Mouse (Mus musculus) Patski (cell line): ENCODE measurements around the gene Smarcd1. TPM values are rescaled to one million over a fixed set of nuclear protein-coding genes. Genes with fewer than 3 reads are reported as not detected.

Experiments used
- ATAC-seq: fragments of 100-300 bp; one replicate; pipeline ENCODE4 v1.8.0; 2021
- CTCF ChIA-PET: fragments of 350-600 bp; sonication (Branson Sonifier 250); formaldehyde crosslinking; loops from one replicate; lab custom pipeline; 2022; ENCODE audit warnings: inconsistent platforms; lab: Charles Lee
- POLR2A ChIA-PET: fragments of 350-600 bp; sonication (Branson Sonifier 250); formaldehyde crosslinking; loops from one replicate; lab custom pipeline; 2022; ENCODE audit warnings: antibody characterized with exemption, inconsistent platforms; lab: Charles Lee
- DNase-seq: peaks from one replicate; pipeline ENCODE4 v3.0.0-alpha.2; 2011; ENCODE audit warnings: low read depth, low spot score
- H3K27me3 ChIP-seq: fragments of 371-371 bp; one replicate; pipeline ENCODE4 v1.5.1; 2021
- CTCF ChIP-seq: fragments of 100-300 bp; IDR thresholded peaks from one replicate; pipeline ENCODE4 v1.5.1; 2021
- in situ Hi-C: fragments of 300-500 bp; cut with MboI; formaldehyde crosslinking; loops from 3 replicates; pipeline ENCODE4 v1.11.1; 2018; ENCODE audit warnings: low pct_unique_long_range_greater_than_20kb, mixed read lengths
- polyA plus RNA-seq: library from polyadenylated mRNA; unstranded; gene quantifications from one replicate; pipeline ENCODE4 v1.2.3, GENCODE M21; 2021

Smarcd1 gene
- polyA plus RNA-seq, 1 experiment from 2014 or later: 46.8 TPM

GRCm38 (mm10) chr15:99703104-99703503, 1.2 kb downstream of the Smarcd1 start:
- TF ChIP-seq CTCF: no peak
- H3K27me3 ChIP-seq: no peaks in the 10 kb centered on the region
- DNase-seq: no peak
- ChIA-PET CTCF (interaction anchor here (0.9 to 1.1 kb wide), 2 partner anchors 8 to 21 kb away, joined by 3 read pairs; no protein-coding TSS in a partner anchor), POLR2A (interaction anchor here (1.1 kb wide), 1 partner anchor 39 kb away, joined by 3 read pairs; no protein-coding TSS in a partner anchor)
- no peak for ATAC-seq
- in situ Hi-C loops: no loop called here

- ATAC-seq: no peak
- in situ Hi-C loops: no loop called here
Observed at GRCm38 (mm10) chr15:99703676-99704040, 1.7 kb downstream of the Smarcd1 start.

GRCm38 (mm10) chr15:99704041-99704681, 2.2 kb downstream of the Smarcd1 start:
- TF ChIP-seq CTCF: no peak
- no peaks in the 10 kb centered on the region for H3K27me3 ChIP-seq
- ChIA-PET CTCF (interaction anchor here (1.2 to 1.3 kb wide), 3 partner anchors 11 to 22 kb away, joined by 3 to 4 read pairs (median 3); partner anchors contain the start of gene Cox14), POLR2A (interaction anchor here (1.1 kb wide), 1 partner anchor 35 kb away, joined by 3 read pairs; no protein-coding TSS in a partner anchor)
- no peak for ATAC-seq
- no peak for DNase-seq
- in situ Hi-C loops: no loop called here

More at GRCm38 (mm10) chr15:99703676-99704040, 1.7 kb downstream of the Smarcd1 start:
- TF ChIP-seq CTCF: no peak
- no peak for DNase-seq
- ChIA-PET POLR2A (interaction anchor here (1.1 kb wide), 1 partner anchor 36 kb away, joined by 3 read pairs; no protein-coding TSS in a partner anchor), CTCF (interaction anchor here (1.2 to 1.3 kb wide), 2 partner anchors 20 to 22 kb away, joined by 3 to 4 read pairs; partner anchors contain the start of gene Cox14)
- no peaks in the 10 kb centered on the region for H3K27me3 ChIP-seq

- DNase-seq (no peak), ATAC-seq (no peak)
- no peaks in the 10 kb centered on the region for H3K27me3 ChIP-seq
- in situ Hi-C loops: no loop called here
- CTCF ChIA-PET: interaction anchor here (1.2 to 1.3 kb wide), 3 partner anchors 10 to 21 kb away, joined by 3 to 4 read pairs (median 3); partner anchors contain the start of gene Cox14
- TF ChIP-seq CTCF: no peak
- POLR2A ChIA-PET: interaction anchor here (1.1 kb wide), 1 partner anchor 34 kb away, joined by 3 read pairs; no protein-coding TSS in a partner anchor
Observed at GRCm38 (mm10) chr15:99704881-99705280, 3.0 kb downstream of the Smarcd1 start.

- CTCF ChIA-PET: interaction anchor here (0.8 to 2.7 kb wide), 10 partner anchors 10 to 199 kb away, joined by 3 to 22 read pairs (median 3); partner anchors contain the start of gene Cox14
- DNase-seq (peak; percentile 24), ATAC-seq (peak; percentile 46)
- H3K27me3 ChIP-seq: no peaks in the 10 kb centered on the region
- POLR2A ChIA-PET: no interaction called here
- in situ Hi-C loops: no loop called here
- TF ChIP-seq CTCF: no peak
Observed at GRCm38 (mm10) chr15:99705440-99706048, 3.6 kb downstream of the Smarcd1 start, which contains the start of gene Gm17349. Gene Gm17349 (minus strand): TSS chr15:99705490.

- in situ Hi-C loops: no loop called here
- ChIA-PET POLR2A (no interaction called here), CTCF (interaction anchor here (0.9 to 2.3 kb wide), 2 partner anchors 17 to 68 kb away, joined by 4 to 5 read pairs; partner anchors contain the start of gene Cox14)
- TF ChIP-seq CTCF: no peak
- DNase-seq (no peak), ATAC-seq (no peak)
- H3K27me3 ChIP-seq: no peaks in the 10 kb centered on the region
Observed at GRCm38 (mm10) chr15:99708176-99708575, 6.2 kb downstream of the Smarcd1 start.

- no peak for TF ChIP-seq CTCF
- in situ Hi-C loops: no loop called here
- POLR2A ChIA-PET: interaction anchor here (1.2 kb wide), 1 partner anchor 13 kb away, joined by 4 read pairs; no protein-coding TSS in a partner anchor
- no peak for ATAC-seq
- no peaks in the 10 kb centered on the region for H3K27me3 ChIP-seq
- CTCF ChIA-PET: interaction anchor here (1.4 to 2.6 kb wide), 2 partner anchors 8 to 14 kb away, joined by 3 to 14 read pairs; partner anchors contain the start of gene Cox14
- no peak for DNase-seq
Observed at GRCm38 (mm10) chr15:99710221-99711190, 8.6 kb downstream of the Smarcd1 start.

- H3K27me3 ChIP-seq: no peaks in the 10 kb centered on the region
- no peak for TF ChIP-seq CTCF
- ChIA-PET POLR2A (interaction anchor here (1.4 kb wide), 1 partner anchor 12 kb away, joined by 4 read pairs; no protein-coding TSS in a partner anchor), CTCF (interaction anchor here (1.4 to 2.6 kb wide), 3 partner anchors 9 to 296 kb away, joined by 3 to 14 read pairs (median 3); partner anchors contain the start of gene Cox14)
- no peak for ATAC-seq
- in situ Hi-C loops: no loop called here
- no peak for DNase-seq
Observed at GRCm38 (mm10) chr15:99711491-99711890, 9.6 kb downstream of the Smarcd1 start.

- in situ Hi-C loops: no loop called here
- no peak for TF ChIP-seq CTCF
- POLR2A ChIA-PET: interaction anchor here (1.4 kb wide), 1 partner anchor 10 kb away, joined by 4 read pairs; no protein-coding TSS in a partner anchor
- no peak for ATAC-seq
- CTCF ChIA-PET: interaction anchor here (1.4 to 2.6 kb wide), 2 partner anchors 12 to 298 kb away, joined by 3 to 14 read pairs; partner anchors contain the start of gene Cox14
- no peak for DNase-seq
- no peaks in the 10 kb centered on the region for H3K27me3 ChIP-seq
Observed at GRCm38 (mm10) chr15:99712666-99713559, 11.0 kb downstream of the Smarcd1 start.
